ENCODE assay signal across 8 mouse cellular contexts in genomic region chr6:128838342-128839265, GRCm38 (mm10). TPM values are rescaled to one million over a fixed set of nuclear protein-coding genes. Genes with fewer than 3 reads are reported as not detected.
A peak's percentile ranks its signal among the peaks of the same experiment; 100 is the strongest.
DNase-seq lines count a peak whose midpoint lies in the region; ATAC-seq and TF ChIP-seq lines count a peak whose summit lies in the region.

No protein-coding gene starts in this region.

- TF ChIP-seq CTCF in bone marrow macrophage, adult 2 months (IDR thresholded peaks at IDR 0.05; ENCODE audit: low read depth, low read length) = no peak
- TF ChIP-seq CTCF in midbrain, postnatal 0 days (IDR thresholded peaks at IDR 0.05) = no peak

- peak overlapping the region; percentile 92 for H3K27ac ChIP-seq in bone marrow macrophage, adult 2 months (ENCODE audit: insufficient read depth, low read depth, low read length)
- peak overlapping the region; percentile 98 for H3K27ac ChIP-seq in embryonic facial prominence, embryonic 15.5 days (replicated peaks)
- peak overlapping the region; percentile 96 for H3K27ac ChIP-seq in kidney, embryonic 14.5 days (ENCODE audit: low read depth, low read length)
- peak overlapping the region; percentile 97 for H3K27ac ChIP-seq in limb, embryonic 15.5 days
- H3K27ac ChIP-seq in midbrain, postnatal 0 days (ENCODE audit: low read depth, low read length) = peak overlapping the region; percentile 95

- H3K9me3 ChIP-seq in embryonic facial prominence, embryonic 15.5 days (replicated peaks) = no peaks in the 10 kb centered on the region
- H3K9me3 ChIP-seq in kidney, embryonic 14.5 days (ENCODE audit: control insufficient read depth, low read length) = no peaks in the 10 kb centered on the region
- H3K9me3 ChIP-seq in limb, embryonic 15.5 days = no peaks in the 10 kb centered on the region
- no peaks in the 10 kb centered on the region for H3K9me3 ChIP-seq in midbrain, postnatal 0 days (ENCODE audit: low read length)

- TF ChIP-seq POLR2A in bone marrow macrophage, adult 2 months (IDR thresholded peaks at IDR 0.05; ENCODE audit: borderline replicate concordance, low read depth, low read length) = no peak

- peaks cover 14% of the 10 kb centered on the region; the same call in 1 of the 2 replicates for H3K4me1 ChIP-seq in bone marrow macrophage, adult 2 months (ENCODE audit: control insufficient read depth, insufficient read depth, low read length)
- H3K4me1 ChIP-seq in embryonic facial prominence, embryonic 15.5 days = peaks cover 22% of the 10 kb centered on the region; the same call in 1 of the 2 replicates
- 0 out of 2 replicates have a peak, but pooled peaks cover 9% of the 10 kb centered on the region for H3K4me1 ChIP-seq in kidney, embryonic 14.5 days (ENCODE audit: control insufficient read depth, insufficient read depth, low read length)
- H3K4me1 ChIP-seq in limb, embryonic 15.5 days = peaks cover 17% of the 10 kb centered on the region
- H3K4me1 ChIP-seq in midbrain, postnatal 0 days (ENCODE audit: insufficient read depth, low read length) = no peaks in the 10 kb centered on the region

- peak; percentile 58; the same call in 1 of the 2 replicates for ATAC-seq in embryonic facial prominence, embryonic 15.5 days (ENCODE audit: insufficient number of reproducible peaks, low FRiP score, low TSS enrichment, low read depth)
- ATAC-seq in kidney, embryonic 14.5 days (ENCODE audit: low FRiP score, low TSS enrichment) = peak; percentile 66
- peak; percentile 45 for ATAC-seq in limb, embryonic 15.5 days (ENCODE audit: insufficient number of reproducible peaks, low FRiP score, low TSS enrichment, low read depth)
- peak; percentile 62 for ATAC-seq in midbrain, postnatal 0 days (ENCODE audit: low FRiP score)

- under 1% methylated on average over 49 of the region's 49 CpGs for WGBS in embryonic facial prominence, embryonic 15.5 days
- under 1% methylated on average over 49 of the region's 49 CpGs for WGBS in kidney, embryonic 14.5 days
- under 1% methylated on average over 49 of the region's 49 CpGs for WGBS in limb, embryonic 15.5 days
- WGBS in midbrain, postnatal 0 days = under 1% methylated on average over 49 of the region's 49 CpGs

- DNase-seq in B cell, adult 2 months = peak; percentile 90 to 91
- peak; percentile 84 to 92 for DNase-seq in heart, adult 9 months (ENCODE audit: low spot score in 2 of 2)
- peak; percentile 92 for DNase-seq in midbrain, postnatal 0 days (ENCODE audit: low spot score)
- peak; percentile 84 to 86 for DNase-seq in spleen, postnatal 36 days (ENCODE audit: low spot score in 2 of 2)

- H3K36me3 ChIP-seq in embryonic facial prominence, embryonic 15.5 days = no peaks in the 10 kb centered on the region
- H3K36me3 ChIP-seq in kidney, embryonic 14.5 days (ENCODE audit: control insufficient read depth, insufficient read depth, low read length) = no peaks in the 10 kb centered on the region
- H3K36me3 ChIP-seq in limb, embryonic 15.5 days = no peaks in the 10 kb centered on the region
- no peaks in the 10 kb centered on the region for H3K36me3 ChIP-seq in midbrain, postnatal 0 days (ENCODE audit: insufficient read depth, low read length)

- H3K4me3 ChIP-seq in bone marrow macrophage, adult 2 months (ENCODE audit: insufficient read depth, low read length) = peak overlapping the region; percentile 92
- peak overlapping the region; percentile 82 for H3K4me3 ChIP-seq in embryonic facial prominence, embryonic 15.5 days (replicated peaks)
- peak overlapping the region; percentile 86 for H3K4me3 ChIP-seq in kidney, embryonic 14.5 days (ENCODE audit: low read length)
- H3K4me3 ChIP-seq in limb, embryonic 15.5 days = peak overlapping the region; percentile 70
- peak overlapping the region; percentile 78 for H3K4me3 ChIP-seq in midbrain, postnatal 0 days (ENCODE audit: low read depth, low read length)

- H3K9ac ChIP-seq in embryonic facial prominence, embryonic 15.5 days = peak overlapping the region; percentile 80
- peak overlapping the region; percentile 87 for H3K9ac ChIP-seq in kidney, embryonic 14.5 days (ENCODE audit: low read depth, low read length)
- H3K9ac ChIP-seq in limb, embryonic 15.5 days = peak overlapping the region; percentile 67
- peak overlapping the region; percentile 78 for H3K9ac ChIP-seq in midbrain, postnatal 0 days (replicated peaks; ENCODE audit: low read length, poor library complexity, severe bottlenecking)

- H3K4me2 ChIP-seq in embryonic facial prominence, embryonic 15.5 days (replicated peaks) = peak overlapping the region; percentile 70
- peak overlapping the region; percentile 66 for H3K4me2 ChIP-seq in kidney, embryonic 14.5 days (replicated peaks; ENCODE audit: low read depth, low read length)
- peak overlapping the region; percentile 70 for H3K4me2 ChIP-seq in limb, embryonic 15.5 days
- peak overlapping the region; percentile 59 for H3K4me2 ChIP-seq in midbrain, postnatal 0 days (ENCODE audit: low read depth, low read length, poor library complexity, severe bottlenecking)

- H3K27me3 ChIP-seq in embryonic facial prominence, embryonic 15.5 days = no peaks in the 10 kb centered on the region
- no peaks in the 10 kb centered on the region for H3K27me3 ChIP-seq in kidney, embryonic 14.5 days (ENCODE audit: control insufficient read depth, insufficient read depth, low read length)
- no peaks in the 10 kb centered on the region for H3K27me3 ChIP-seq in limb, embryonic 15.5 days
- no peaks in the 10 kb centered on the region for H3K27me3 ChIP-seq in midbrain, postnatal 0 days (ENCODE audit: insufficient read depth, low read length)

RNA-seq across cellular contexts. Expression of gene Klrb1b, which starts 12.5 kb away (rescaled TPM):
- not detected in 2 replicates for polyA plus RNA-seq in bone marrow macrophage, adult 2 months (2012; ENCODE audit: insufficient read depth, insufficient read length, missing spikeins)
- polyA plus RNA-seq in embryonic facial prominence, embryonic 15.5 days (2015; fragmentation: Nextera tagmentation; extraction: Ambion mirVana) = 0.34 TPM in 1 of 2 replicates, not detected in the other
- not detected in 2 replicates for polyA plus RNA-seq in kidney, embryonic 14.5 days (2014; fragmentation: Nextera tagmentation; extraction: Ambion mirVana)
- polyA plus RNA-seq in limb, embryonic 15.5 days (2015; fragmentation: Nextera tagmentation; extraction: Ambion mirVana) = 0.11 and 0.18 TPM in 2 replicates
- not detected in 2 replicates for total RNA-seq in midbrain, postnatal 0 days (2014; rRNA removed)
- polyA plus RNA-seq in midbrain, postnatal 0 days (2015; fragmentation: Nextera tagmentation; extraction: Ambion mirVana) = not detected in 2 replicates

RNA-seq across cellular contexts. Expression of gene Gm44511, which starts 12.5 kb away (rescaled TPM):
- not detected in 2 replicates for polyA plus RNA-seq in bone marrow macrophage, adult 2 months (2012; ENCODE audit: insufficient read depth, insufficient read length, missing spikeins)
- polyA plus RNA-seq in embryonic facial prominence, embryonic 15.5 days (2015; fragmentation: Nextera tagmentation; extraction: Ambion mirVana) = not detected in 2 replicates
- not detected in 2 replicates for polyA plus RNA-seq in kidney, embryonic 14.5 days (2014; fragmentation: Nextera tagmentation; extraction: Ambion mirVana)
- polyA plus RNA-seq in limb, embryonic 15.5 days (2015; fragmentation: Nextera tagmentation; extraction: Ambion mirVana) = not detected in 2 replicates
- total RNA-seq in midbrain, postnatal 0 days (2014; rRNA removed) = not detected in 2 replicates
- not detected in 2 replicates for polyA plus RNA-seq in midbrain, postnatal 0 days (2015; fragmentation: Nextera tagmentation; extraction: Ambion mirVana)

RNA-seq across cellular contexts. Expression of gene Clec2i, which starts 48.8 kb away (rescaled TPM):
- polyA plus RNA-seq in bone marrow macrophage, adult 2 months (2012; ENCODE audit: insufficient read depth, insufficient read length, missing spikeins) = 4.0 and 7.6 TPM in 2 replicates
- 0.12 and 0.36 TPM in 2 replicates for polyA plus RNA-seq in embryonic facial prominence, embryonic 15.5 days (2015; fragmentation: Nextera tagmentation; extraction: Ambion mirVana)
- polyA plus RNA-seq in kidney, embryonic 14.5 days (2014; fragmentation: Nextera tagmentation; extraction: Ambion mirVana) = 0.23 TPM in 1 of 2 replicates, not detected in the other
- 0.37 TPM in 1 of 2 replicates, not detected in the other for polyA plus RNA-seq in limb, embryonic 15.5 days (2015; fragmentation: Nextera tagmentation; extraction: Ambion mirVana)
- 0.42 TPM in 1 of 2 replicates, not detected in the other for total RNA-seq in midbrain, postnatal 0 days (2014; rRNA removed)
- polyA plus RNA-seq in midbrain, postnatal 0 days (2015; fragmentation: Nextera tagmentation; extraction: Ambion mirVana) = not detected in 2 replicates

RNA-seq across cellular contexts. Expression of gene Klrb1c, which starts 49.6 kb away (rescaled TPM):
- polyA plus RNA-seq in bone marrow macrophage, adult 2 months (2012; ENCODE audit: insufficient read depth, insufficient read length, missing spikeins) = not detected in 2 replicates
- 0.05 and 0.11 TPM in 2 replicates for polyA plus RNA-seq in embryonic facial prominence, embryonic 15.5 days (2015; fragmentation: Nextera tagmentation; extraction: Ambion mirVana)
- 0.61 TPM in 1 of 2 replicates, not detected in the other for polyA plus RNA-seq in kidney, embryonic 14.5 days (2014; fragmentation: Nextera tagmentation; extraction: Ambion mirVana)
- polyA plus RNA-seq in limb, embryonic 15.5 days (2015; fragmentation: Nextera tagmentation; extraction: Ambion mirVana) = 0.07 TPM in 1 of 2 replicates, not detected in the other
- 0.09 and 0.77 TPM in 2 replicates for total RNA-seq in midbrain, postnatal 0 days (2014; rRNA removed)
- polyA plus RNA-seq in midbrain, postnatal 0 days (2015; fragmentation: Nextera tagmentation; extraction: Ambion mirVana) = 0.09 and 0.25 TPM in 2 replicates

RNA-seq across cellular contexts. Expression of gene BC035044, which starts 52.3 kb away (rescaled TPM):
- 1.4 and 1.5 TPM in 2 replicates for polyA plus RNA-seq in bone marrow macrophage, adult 2 months (2012; ENCODE audit: insufficient read depth, insufficient read length, missing spikeins)
- polyA plus RNA-seq in embryonic facial prominence, embryonic 15.5 days (2015; fragmentation: Nextera tagmentation; extraction: Ambion mirVana) = 0.38 and 0.49 TPM in 2 replicates
- polyA plus RNA-seq in kidney, embryonic 14.5 days (2014; fragmentation: Nextera tagmentation; extraction: Ambion mirVana) = 0.64 and 0.76 TPM in 2 replicates
- polyA plus RNA-seq in limb, embryonic 15.5 days (2015; fragmentation: Nextera tagmentation; extraction: Ambion mirVana) = 0.19 and 0.58 TPM in 2 replicates
- total RNA-seq in midbrain, postnatal 0 days (2014; rRNA removed) = 0.19 and 0.38 TPM in 2 replicates
- polyA plus RNA-seq in midbrain, postnatal 0 days (2015; fragmentation: Nextera tagmentation; extraction: Ambion mirVana) = 0.29 and 0.41 TPM in 2 replicates

Comparison
In these comparisons a context has a peak if more than half of its experiments do, and no peak if none do; other contexts are left out.
1. Peak in every context shown above with its lines: DNase-seq, ATAC-seq, H3K4me3 ChIP-seq and H3K27ac ChIP-seq.